8 mouse cellular contexts compared by ENCODE assay signal in genomic region chr13:12057357-12057771, GRCm38 (mm10). TPM values are rescaled to one million over a fixed set of nuclear protein-coding genes. Genes with fewer than 3 reads are reported as not detected.
A peak's percentile ranks its signal among the peaks of the same experiment; 100 is the strongest.
DNase-seq lines count a peak whose midpoint lies in the region; ATAC-seq lines count a peak whose summit lies in the region.
"Had no signal": no experiment of that assay in that cellular context is flagged by ENCODE, and none has a peak within 500 bp of the region (broad histone marks: within the 10 kb centered on the region; RNA-seq: fewer than 3 reads in every experiment).

No protein-coding gene starts in this region.

- H3K9ac ChIP-seq in kidney, embryonic 14.5 days (ENCODE audit: low read depth, low read length), result no peak overlapping the region

- H3K9me3 ChIP-seq in kidney, embryonic 14.5 days (ENCODE audit: control insufficient read depth, low read length), result no peaks in the 10 kb centered on the region

- no peaks in the 10 kb centered on the region for H3K4me1 ChIP-seq in kidney, embryonic 14.5 days (ENCODE audit: control insufficient read depth, insufficient read depth, low read length)

- no peak overlapping the region for H3K4me3 ChIP-seq in kidney, embryonic 14.5 days (ENCODE audit: low read length)

- DNase-seq in kidney, adult 18-20 months, result no peak
- DNase-seq in ZHBTc4 (ENCODE audit: low read depth, low spot score), result peak; percentile 73
- peak; percentile 17 for DNase-seq in embryo, embryonic 11 days
- DNase-seq in kidney, postnatal 14 days, result peak; percentile 16
- no peak for DNase-seq in left cerebral cortex, adult 11 months (ENCODE audit: low spot score)
- no peak for DNase-seq in frontal cortex, postnatal 25 days (ENCODE audit: low spot score in 2 of 2)
- DNase-seq: adrenal gland, adult 2 months had no signal

- no peaks in the 10 kb centered on the region for H3K36me3 ChIP-seq in kidney, embryonic 14.5 days (ENCODE audit: control insufficient read depth, insufficient read depth, low read length)

- no peak overlapping the region for H3K4me2 ChIP-seq in kidney, embryonic 14.5 days (replicated peaks; ENCODE audit: low read depth, low read length)

- WGBS in kidney, embryonic 14.5 days, result 48% methylated on average over 8 of the region's 8 CpGs

- H3K27me3 ChIP-seq in kidney, embryonic 14.5 days (ENCODE audit: control insufficient read depth, insufficient read depth, low read length), result no peaks in the 10 kb centered on the region

- ATAC-seq in kidney, embryonic 14.5 days (ENCODE audit: low FRiP score, low TSS enrichment), result peak; percentile 62

- no peak overlapping the region for H3K27ac ChIP-seq in kidney, embryonic 14.5 days (ENCODE audit: low read depth, low read length)

RNA-seq across cellular contexts. Expression of gene Ryr2, which starts 49.4 kb away (rescaled TPM):
- 0.27 and 0.32 TPM in 2 replicates for polyA plus RNA-seq in kidney, embryonic 14.5 days (2014; fragmentation: Nextera tagmentation; extraction: Ambion mirVana)

Comparison
In these comparisons a context has a peak if more than half of its experiments do, and no peak if none do; other contexts are left out.
1. DNase-seq: peak in ZHBTc4 (single experiment), embryo, embryonic 11 days (single experiment) and kidney, postnatal 14 days (single experiment); none in kidney, adult 18-20 months (single experiment), left cerebral cortex, adult 11 months (single experiment) and frontal cortex, postnatal 25 days (0 of 2).